Mouse (Mus musculus) lung, embryonic 15.5 days (tissue): ENCODE measurements at regions not wholly inside any gene's neighbourhood (a gene's known extent, or its start where the extent isn't known, plus 50 kb on each side); places are given as distances from the start of the nearest gene placed in this dataset.

Experiments used
- ATAC-seq: fragments of 200-750 bp; cut with Nextera tagmentation; 2 replicates; pipeline ENCODE4 v1.8.0; 2017; ENCODE audit warnings: moderate number of reproducible peaks, borderline replicate concordance; ENCODE audit not compliant: low FRiP score, low TSS enrichment; ENCODE audit errors: extremely low read depth
- H3K27ac ChIP-seq: fragments of 300-500 bp; sonication (generic); 2 replicates; pipeline ENCODE4 v1.5.1; 2015; ENCODE audit warnings: moderate library complexity, mild to moderate bottlenecking, inconsistent platforms
- H3K27me3 ChIP-seq: fragments of 300-500 bp; sonication (generic); 2 replicates; pipeline ENCODE4 v1.6.1; 2015; ENCODE audit warnings: inconsistent platforms
- H3K36me3 ChIP-seq: fragments of 300-500 bp; sonication (generic); 2 replicates; pipeline ENCODE4 v1.6.1; 2015; ENCODE audit warnings: inconsistent platforms
- H3K4me1 ChIP-seq: fragments of 300-500 bp; sonication (generic); 2 replicates; pipeline ENCODE4 v1.6.1; 2015; ENCODE audit warnings: inconsistent platforms
- H3K4me2 ChIP-seq: fragments of 300-500 bp; sonication (generic); 2 replicates; pipeline ENCODE4 v1.6.1; 2015; ENCODE audit warnings: inconsistent platforms, mild to moderate bottlenecking, moderate library complexity
- H3K4me3 ChIP-seq: fragments of 300-500 bp; sonication (generic); 2 replicates; pipeline ENCODE4 v1.5.1; 2015; ENCODE audit warnings: mild to moderate bottlenecking, inconsistent platforms
- H3K9ac ChIP-seq: fragments of 300-500 bp; sonication (generic); 2 replicates; pipeline ENCODE4 v1.6.1; 2015; ENCODE audit warnings: inconsistent platforms
- H3K9me3 ChIP-seq: fragments of 300-500 bp; sonication (generic); 2 replicates; pipeline ENCODE4 v1.6.1; 2016; ENCODE audit warnings: inconsistent platforms
- WGBS: fragments of 180-500 bp; shearing (Covaris S2); methylation state at CpG from one replicate; pipeline ENCODE4 v1.1.7; 2015; 5-methylcytosine and 5-hydroxymethylcytosine counted together

GRCm38 (mm10) chr2:51007409-51008250 lies 141.3 kb downstream of the Rnd3 start:
- Histone ChIP-seq H3K4me1 (no peaks in the 10 kb centered on the region), H3K36me3 (no peaks in the 10 kb centered on the region), H3K27ac (no peak overlapping the region), H3K4me2 (no peak overlapping the region), H3K27me3 (no peaks in the 10 kb centered on the region), H3K9me3 (no peaks in the 10 kb centered on the region), H3K9ac (no peak overlapping the region), H3K4me3 (no peak overlapping the region)
- ATAC-seq, result no peak
- WGBS, result 51% methylated on average over 11 of the region's 11 CpGs

- H3K36me3 ChIP-seq, result no peaks in the 10 kb centered on the region
- no peak overlapping the region for H3K27ac ChIP-seq
- H3K4me2 ChIP-seq, result no peak overlapping the region
- no peak for ATAC-seq
- H3K9ac ChIP-seq, result no peak overlapping the region
- no peak overlapping the region for H3K4me3 ChIP-seq
- no peaks in the 10 kb centered on the region for H3K4me1 ChIP-seq
- H3K9me3 ChIP-seq, result no peaks in the 10 kb centered on the region
- no peaks in the 10 kb centered on the region for H3K27me3 ChIP-seq
- WGBS, result 69% methylated on average over 3 of the region's 3 CpGs
Observed at GRCm38 (mm10) chr2:51006818-51007217, 142.1 kb downstream of the Rnd3 start.

- Histone ChIP-seq H3K4me2 (no peak overlapping the region), H3K4me1 (no peaks in the 10 kb centered on the region), H3K9me3 (no peaks in the 10 kb centered on the region), H3K36me3 (no peaks in the 10 kb centered on the region), H3K27ac (no peak overlapping the region), H3K9ac (no peak overlapping the region), H3K27me3 (no peaks in the 10 kb centered on the region), H3K4me3 (no peak overlapping the region)
- WGBS, result 47% methylated on average over 5 of the region's 5 CpGs
- no peak for ATAC-seq
Observed at GRCm38 (mm10) chr2:51001548-51001947, 147.4 kb downstream of the Rnd3 start.

- no peaks in the 10 kb centered on the region for H3K4me1 ChIP-seq
- H3K27me3 ChIP-seq, result no peaks in the 10 kb centered on the region
- no peaks in the 10 kb centered on the region for H3K9me3 ChIP-seq
- no peak overlapping the region for H3K4me2 ChIP-seq
- H3K36me3 ChIP-seq, result no peaks in the 10 kb centered on the region
- ATAC-seq, result no peak
- WGBS, result 73% methylated on average over 2 of the region's 2 CpGs
- no peak overlapping the region for H3K27ac ChIP-seq
- no peak overlapping the region for H3K4me3 ChIP-seq
- no peak overlapping the region for H3K9ac ChIP-seq
Observed at GRCm38 (mm10) chr2:50983883-50984410, 165.0 kb downstream of the Rnd3 start.

GRCm38 (mm10) chr2:50982571-50982970 lies 166.3 kb downstream of the Rnd3 start:
- Histone ChIP-seq H3K27me3 (no peaks in the 10 kb centered on the region), H3K27ac (no peak overlapping the region), H3K4me3 (no peak overlapping the region), H3K9ac (no peak overlapping the region), H3K36me3 (no peaks in the 10 kb centered on the region), H3K9me3 (no peaks in the 10 kb centered on the region), H3K4me1 (no peaks in the 10 kb centered on the region), H3K4me2 (no peak overlapping the region)
- no peak for ATAC-seq
- 45% methylated on average over 5 of the region's 5 CpGs for WGBS

- H3K4me3 ChIP-seq, result no peak overlapping the region
- H3K9me3 ChIP-seq, result no peaks in the 10 kb centered on the region
- no peaks in the 10 kb centered on the region for H3K27me3 ChIP-seq
- no peaks in the 10 kb centered on the region for H3K4me1 ChIP-seq
- no peaks in the 10 kb centered on the region for H3K36me3 ChIP-seq
- H3K4me2 ChIP-seq, result no peak overlapping the region
- 65% methylated on average over 1 of the region's 1 CpGs for WGBS
- no peak for ATAC-seq
- no peak overlapping the region for H3K9ac ChIP-seq
- H3K27ac ChIP-seq, result no peak overlapping the region
Observed at GRCm38 (mm10) chr2:50978356-50978755, 170.6 kb downstream of the Rnd3 start.

GRCm38 (mm10) chr2:50971131-50971825 lies 177.6 kb downstream of the Rnd3 start:
- ATAC-seq, result peak; percentile 81; the same call in 1 of the 2 replicates
- Histone ChIP-seq H3K9me3 (no peaks in the 10 kb centered on the region), H3K4me2 (peak overlapping the region; percentile 26), H3K36me3 (no peaks in the 10 kb centered on the region), H3K4me1 (peaks cover 12% of the 10 kb centered on the region), H3K4me3 (no peak overlapping the region), H3K27ac (peak overlapping the region; percentile 57), H3K27me3 (no peaks in the 10 kb centered on the region), H3K9ac (no peak overlapping the region)
- WGBS, result 16% methylated on average over 14 of the region's 14 CpGs

- Histone ChIP-seq H3K4me2 (no peak overlapping the region), H3K4me3 (no peak overlapping the region), H3K9me3 (no peaks in the 10 kb centered on the region), H3K27me3 (no peaks in the 10 kb centered on the region), H3K9ac (no peak overlapping the region), H3K36me3 (no peaks in the 10 kb centered on the region), H3K27ac (no peak overlapping the region), H3K4me1 (peaks cover 12% of the 10 kb centered on the region)
- no peak for ATAC-seq
- 68% methylated on average over 4 of the region's 4 CpGs for WGBS
Observed at GRCm38 (mm10) chr2:50968382-50968781, 180.5 kb downstream of the Rnd3 start.

GRCm38 (mm10) chr2:50967826-50968225 lies 181.1 kb downstream of the Rnd3 start:
- H3K36me3 ChIP-seq, result no peaks in the 10 kb centered on the region
- 24% methylated on average over 4 of the region's 4 CpGs for WGBS
- ATAC-seq, result no peak

GRCm38 (mm10) chr2:50967133-50967532 lies 181.8 kb downstream of the Rnd3 start:
- ATAC-seq, result no peak
- no peaks in the 10 kb centered on the region for H3K9me3 ChIP-seq
- H3K4me3 ChIP-seq, result no peak overlapping the region
- H3K36me3 ChIP-seq, result no peaks in the 10 kb centered on the region
- H3K27ac ChIP-seq, result no peak overlapping the region
- H3K9ac ChIP-seq, result no peak overlapping the region
- no peak overlapping the region for H3K4me2 ChIP-seq
- 62% methylated on average over 4 of the region's 4 CpGs for WGBS
- H3K4me1 ChIP-seq, result peaks cover 12% of the 10 kb centered on the region
- no peaks in the 10 kb centered on the region for H3K27me3 ChIP-seq

More at GRCm38 (mm10) chr2:50967826-50968225, 181.1 kb downstream of the Rnd3 start:
- H3K4me3 ChIP-seq, result no peak overlapping the region
- no peaks in the 10 kb centered on the region for H3K9me3 ChIP-seq
- no peak overlapping the region for H3K27ac ChIP-seq
- no peak overlapping the region for H3K4me2 ChIP-seq
- H3K9ac ChIP-seq, result no peak overlapping the region
- H3K4me1 ChIP-seq, result peaks cover 12% of the 10 kb centered on the region
- no peaks in the 10 kb centered on the region for H3K27me3 ChIP-seq

- WGBS, result 91% methylated on average over 8 of the region's 8 CpGs
- no peak for ATAC-seq
Observed at GRCm38 (mm10) chr2:50965485-50966017, 183.4 kb downstream of the Rnd3 start.

GRCm38 (mm10) chr2:50964062-50964461 lies 184.8 kb downstream of the Rnd3 start:
- H3K4me2 ChIP-seq, result no peak overlapping the region
- 87% methylated on average over 3 of the region's 3 CpGs for WGBS
- peaks cover 5% of the 10 kb centered on the region; the same call in 1 of the 2 replicates for H3K4me1 ChIP-seq
- H3K27me3 ChIP-seq, result no peaks in the 10 kb centered on the region
- H3K9ac ChIP-seq, result no peak overlapping the region
- H3K9me3 ChIP-seq, result no peaks in the 10 kb centered on the region
- no peak overlapping the region for H3K4me3 ChIP-seq
- no peak overlapping the region for H3K27ac ChIP-seq
- no peaks in the 10 kb centered on the region for H3K36me3 ChIP-seq
- ATAC-seq, result no peak

More at GRCm38 (mm10) chr2:50965485-50966017, 183.4 kb downstream of the Rnd3 start:
- Histone ChIP-seq H3K4me3 (no peak overlapping the region), H3K4me1 (peaks cover 5% of the 10 kb centered on the region; the same call in 1 of the 2 replicates), H3K27ac (no peak overlapping the region), H3K9me3 (no peaks in the 10 kb centered on the region), H3K27me3 (no peaks in the 10 kb centered on the region), H3K9ac (no peak overlapping the region), H3K4me2 (no peak overlapping the region), H3K36me3 (no peaks in the 10 kb centered on the region)
